ENCODE assay signal across 9 mouse cellular contexts in genomic region chr12:80549646-80550045, GRCm38 (mm10). TPM values are rescaled to one million over a fixed set of nuclear protein-coding genes. Genes with fewer than 3 reads are reported as not detected.
DNase-seq lines count a peak whose midpoint lies in the region; ATAC-seq and TF ChIP-seq lines count a peak whose summit lies in the region.
"Had no signal": no experiment of that assay in that cellular context is flagged by ENCODE, and none has a peak within 500 bp of the region (broad histone marks: within the 10 kb centered on the region; RNA-seq: fewer than 3 reads in every experiment).

No protein-coding gene starts in this region.

- peak; percentile 39; the same call in 1 of the 2 replicates for ATAC-seq in heart, postnatal 0 days (ENCODE audit: insufficient read depth, low read depth)
- ATAC-seq in midbrain, postnatal 0 days (ENCODE audit: low FRiP score) = no peak
- ATAC-seq: intestine, embryonic 15.5 days had no signal

- intact Hi-C loops in left cerebral cortex, postnatal 4 days (cut with DNase I) = no loop called here
- intact Hi-C loops in left cerebral cortex, postnatal 36 days (cut with DNase I) = no loop called here

- DNase-seq in cerebellum, postnatal 25 days = peak; percentile 50 to 68
- DNase-seq in cerebellum, adult 11 months = no peak
- peak; percentile 77 for DNase-seq in left cerebral cortex, postnatal 4 days
- no peak for DNase-seq in left cerebral cortex, adult 8-10 months (ENCODE audit: low spot score in 2 of 2)
- DNase-seq in heart, postnatal 0 days (ENCODE audit: low spot score) = peak; percentile 49
- peak; percentile 68 for DNase-seq in midbrain, postnatal 0 days (ENCODE audit: low spot score)
- no peak for DNase-seq in natural killer cell, adult 2 months (ENCODE audit: low spot score in 2 of 2)
- no peak for DNase-seq in left cerebral cortex, postnatal 36 days (ENCODE audit: low spot score in 2 of 2)

- H3K4me2 ChIP-seq in heart, postnatal 0 days (ENCODE audit: low read depth, low read length) = 0 out of 2 replicates have a peak overlapping the region, but pooled peaks have one; percentile 5
- H3K4me2 ChIP-seq in midbrain, postnatal 0 days (ENCODE audit: low read depth, low read length, poor library complexity, severe bottlenecking) = no peak overlapping the region
- H3K4me2 ChIP-seq: intestine, embryonic 15.5 days had no signal

- no peak overlapping the region for H3K4me3 ChIP-seq in heart, postnatal 0 days (ENCODE audit: low read depth, low read length)
- no peak overlapping the region for H3K4me3 ChIP-seq in midbrain, postnatal 0 days (ENCODE audit: low read depth, low read length)
- H3K4me3 ChIP-seq: intestine, embryonic 15.5 days had no signal

- H3K27me3 ChIP-seq in heart, postnatal 0 days (ENCODE audit: control insufficient read depth, insufficient read depth, low read length) = no peaks in the 10 kb centered on the region
- no peaks in the 10 kb centered on the region; the same call in 1 of the 2 replicates for H3K27me3 ChIP-seq in midbrain, postnatal 0 days (ENCODE audit: insufficient read depth, low read length)
- H3K27me3 ChIP-seq: intestine, embryonic 15.5 days had no signal

- no peak for TF ChIP-seq EP300 in heart, postnatal 0 days (IDR thresholded peaks at IDR 0.05; ENCODE audit: low read depth)

- 0 out of 2 replicates have a peak overlapping the region, but pooled peaks have one; percentile 23 for H3K27ac ChIP-seq in heart, postnatal 0 days (ENCODE audit: low read depth)
- H3K27ac ChIP-seq in midbrain, postnatal 0 days (ENCODE audit: low read depth, low read length) = no peak overlapping the region
- H3K27ac ChIP-seq: intestine, embryonic 15.5 days had no signal

- H3K36me3 ChIP-seq in heart, postnatal 0 days (replicated peaks; ENCODE audit: control insufficient read depth, insufficient read depth, low read length) = no peaks in the 10 kb centered on the region
- no peaks in the 10 kb centered on the region for H3K36me3 ChIP-seq in midbrain, postnatal 0 days (ENCODE audit: insufficient read depth, low read length)
- H3K36me3 ChIP-seq: intestine, embryonic 15.5 days had no signal

- H3K4me1 ChIP-seq in heart, postnatal 0 days (ENCODE audit: control insufficient read depth, insufficient read depth) = peaks cover 8% of the 10 kb centered on the region
- peaks cover 12% of the 10 kb centered on the region; the same call in 1 of the 2 replicates for H3K4me1 ChIP-seq in midbrain, postnatal 0 days (ENCODE audit: insufficient read depth, low read length)

- no peaks in the 10 kb centered on the region for H3K9me3 ChIP-seq in heart, postnatal 0 days (replicated peaks; ENCODE audit: control insufficient read depth, low read length)
- no peaks in the 10 kb centered on the region for H3K9me3 ChIP-seq in midbrain, postnatal 0 days (ENCODE audit: low read length)
- H3K9me3 ChIP-seq: intestine, embryonic 15.5 days had no signal

- no peak for TF ChIP-seq CTCF in heart, postnatal 0 days (IDR thresholded peaks at IDR 0.05; ENCODE audit: low read depth)
- no peak for TF ChIP-seq CTCF in midbrain, postnatal 0 days (IDR thresholded peaks at IDR 0.05)

- WGBS in heart, postnatal 0 days = 33% methylated on average over 11 of the region's 11 CpGs
- WGBS in midbrain, postnatal 0 days = 64% methylated on average over 11 of the region's 11 CpGs

- H3K9ac ChIP-seq in heart, postnatal 0 days (replicated peaks; ENCODE audit: low read depth, low read length) = no peak overlapping the region
- H3K9ac ChIP-seq in midbrain, postnatal 0 days (replicated peaks; ENCODE audit: low read length, poor library complexity, severe bottlenecking) = no peak overlapping the region
- H3K9ac ChIP-seq: intestine, embryonic 15.5 days had no signal

RNA-seq across cellular contexts. Expression of gene Galnt16, which starts 31.6 kb away (rescaled TPM):
- 10 to 100 TPM; 32.8 to 40.6 TPM for total RNA-seq in left cerebral cortex, postnatal 4 days (2021)
- 100 to 1,000 TPM in 1 of 4 experiments, 10 to 100 TPM in 3; 94.5 to 107 (median 97.9) TPM for total RNA-seq in left cerebral cortex, adult 8-10 months (2022)
- total RNA-seq in heart, postnatal 0 days (2014; rRNA removed; ENCODE audit: low replicate concordance) = 4.1 and 12.1 TPM in 2 replicates
- polyA plus RNA-seq in heart, postnatal 0 days (2015; fragmentation: Nextera tagmentation; extraction: Ambion mirVana) = 3.5 and 3.9 TPM in 2 replicates
- total RNA-seq in midbrain, postnatal 0 days (2014; rRNA removed) = 83.0 and 83.5 TPM in 2 replicates
- polyA plus RNA-seq in midbrain, postnatal 0 days (2015; fragmentation: Nextera tagmentation; extraction: Ambion mirVana) = 41.1 and 41.6 TPM in 2 replicates
- total RNA-seq in left cerebral cortex, postnatal 36 days (2021) = 10 to 100 TPM; 85.7 to 87.4 TPM

Comparison
In these comparisons a context has a peak if more than half of its experiments do, and no peak if none do; other contexts are left out.
1. DNase-seq: peak in cerebellum, postnatal 25 days (2 of 2), left cerebral cortex, postnatal 4 days (single experiment), heart, postnatal 0 days (single experiment) and midbrain, postnatal 0 days (single experiment); none in cerebellum, adult 11 months (single experiment), left cerebral cortex, adult 8-10 months (0 of 2), natural killer cell, adult 2 months (0 of 2) and left cerebral cortex, postnatal 36 days (0 of 2).